8 mouse cellular contexts compared by ENCODE assay signal in the genomic region with DNA sequence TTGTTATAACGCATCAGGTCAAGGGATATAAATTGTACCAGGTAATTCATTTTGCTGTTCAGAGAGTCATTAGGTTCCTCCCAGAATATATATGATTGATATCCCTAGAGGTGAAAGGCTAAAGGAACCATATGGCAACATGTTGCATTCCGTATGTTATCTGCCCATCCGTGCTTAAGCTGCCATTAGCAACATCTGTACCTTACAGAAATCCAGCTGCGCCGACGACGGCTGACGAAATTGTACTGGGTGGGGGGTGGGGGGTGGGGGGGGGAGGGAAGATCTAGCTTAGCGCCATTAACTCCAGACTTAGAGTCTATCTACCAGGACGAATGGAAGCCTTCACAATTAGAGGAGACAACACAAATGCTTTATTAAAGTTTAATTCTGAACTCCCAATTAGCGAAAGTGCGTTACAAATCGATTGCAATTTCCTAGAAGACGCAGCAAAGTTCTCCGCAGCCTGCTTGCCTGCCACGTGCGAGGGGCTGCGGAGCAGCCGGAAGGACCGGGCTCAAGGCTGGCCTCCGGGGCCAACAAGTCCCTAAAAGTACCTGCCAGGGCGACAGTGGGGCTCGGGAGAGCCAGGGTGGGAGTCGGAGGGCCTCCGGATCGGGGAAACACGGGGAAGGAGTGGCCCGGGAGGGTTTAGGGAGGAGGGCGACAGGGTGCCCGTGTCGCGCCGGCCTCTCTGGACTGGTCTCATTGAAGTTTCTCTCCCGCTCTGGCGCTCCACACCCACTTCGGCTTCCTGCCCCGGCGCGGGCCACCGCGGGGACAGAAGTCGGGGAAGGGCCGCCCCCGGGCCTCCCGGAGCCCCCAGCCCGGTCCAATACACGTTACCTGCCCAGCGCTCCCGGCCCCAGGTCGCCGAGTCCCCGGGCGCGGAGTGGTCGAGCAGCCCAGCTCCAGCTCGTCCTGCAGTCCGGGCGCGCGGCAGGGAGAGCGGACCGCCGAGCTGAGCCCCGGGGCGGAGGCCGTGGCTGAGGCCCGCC. TPM values are rescaled to one million over a fixed set of nuclear protein-coding genes. Genes with fewer than 3 reads are reported as not detected.
DNase-seq lines count a peak whose midpoint lies in the region; ATAC-seq and TF ChIP-seq lines count a peak whose summit lies in the region.

No protein-coding gene starts in this region.

- TF ChIP-seq CTCF in intestine, postnatal 0 days (IDR thresholded peaks at IDR 0.05; ENCODE audit: low read depth), result no peak
- TF ChIP-seq CTCF in lung, embryonic 14.5 days (IDR thresholded peaks at IDR 0.05; ENCODE audit: low read depth), result no peak

- DNase-seq in 416B (ENCODE audit: low read depth) (peak; percentile 74), ZHBTc4 (ENCODE audit: low read depth, low spot score) (peak; percentile 71)
- peak; percentile 72 for DNase-seq in embryo, embryonic 11 days
- DNase-seq in heart, adult 18-20 months, result peak; percentile 68 to 79
- peak; percentile 71 for DNase-seq in lung, embryonic 14.5 days
- peak; percentile 35 to 42 for DNase-seq in urinary bladder, postnatal 36 days (ENCODE audit: low spot score in 2 of 2)

- no peaks in the 10 kb centered on the region for H3K36me3 ChIP-seq in intestine, postnatal 0 days (ENCODE audit: control insufficient read depth, insufficient read depth)
- H3K36me3 ChIP-seq in lung, embryonic 14.5 days (ENCODE audit: insufficient read depth), result 0 out of 2 replicates have a peak, but pooled peaks cover 7% of the 10 kb centered on the region
- H3K36me3 ChIP-seq in neural tube, embryonic 14.5 days (ENCODE audit: control insufficient read depth, insufficient read depth, low read length), result no peaks in the 10 kb centered on the region

- H3K27me3 ChIP-seq in intestine, postnatal 0 days (replicated peaks; ENCODE audit: control insufficient read depth, insufficient read depth, low read length), result 0 out of 2 replicates have a peak, but pooled peaks cover 4% of the 10 kb centered on the region
- no peaks in the 10 kb centered on the region for H3K27me3 ChIP-seq in lung, embryonic 14.5 days (ENCODE audit: insufficient read depth, low read length)
- peaks cover 8% of the 10 kb centered on the region for H3K27me3 ChIP-seq in neural tube, embryonic 14.5 days (ENCODE audit: control insufficient read depth, insufficient read depth, low read length)

- H3K4me1 ChIP-seq in intestine, postnatal 0 days (replicated peaks; ENCODE audit: control insufficient read depth, insufficient read depth, low read length), result no peaks in the 10 kb centered on the region
- H3K4me1 ChIP-seq in lung, embryonic 14.5 days (ENCODE audit: insufficient read depth), result no peaks in the 10 kb centered on the region
- H3K4me1 ChIP-seq in neural tube, embryonic 14.5 days (ENCODE audit: control insufficient read depth, insufficient read depth, low read length), result no peaks in the 10 kb centered on the region; the same call in 1 of the 2 replicates

- under 1% methylated on average over 59 of the region's 67 CpGs for WGBS in intestine, postnatal 0 days
- WGBS in lung, embryonic 14.5 days, result 1% methylated on average over 63 of the region's 67 CpGs
- WGBS in neural tube, embryonic 14.5 days, result under 1% methylated on average over 51 of the region's 67 CpGs

- ATAC-seq in intestine, postnatal 0 days, result peak; percentile 79
- ATAC-seq in lung, embryonic 14.5 days (ENCODE audit: insufficient read depth), result peak; percentile 88
- peak; percentile 88 for ATAC-seq in neural tube, embryonic 14.5 days (ENCODE audit: low read depth)

- H3K9me3 ChIP-seq in intestine, postnatal 0 days (ENCODE audit: control insufficient read depth), result no peaks in the 10 kb centered on the region
- H3K9me3 ChIP-seq in lung, embryonic 14.5 days (ENCODE audit: low read depth, low read length), result no peaks in the 10 kb centered on the region
- H3K9me3 ChIP-seq in neural tube, embryonic 14.5 days (ENCODE audit: control insufficient read depth, low read length), result no peaks in the 10 kb centered on the region

- H3K27ac ChIP-seq in intestine, postnatal 0 days (ENCODE audit: low read depth, low read length), result peak overlapping the region; percentile 93
- H3K27ac ChIP-seq in lung, embryonic 14.5 days (ENCODE audit: low read depth), result peak overlapping the region; percentile 97
- H3K27ac ChIP-seq in neural tube, embryonic 14.5 days (ENCODE audit: low read depth, low read length), result peak overlapping the region; percentile 6; the same call in 1 of the 2 replicates

- peak overlapping the region; percentile 94 for H3K4me2 ChIP-seq in intestine, postnatal 0 days (replicated peaks; ENCODE audit: low read depth)
- peak overlapping the region; percentile 72 for H3K4me2 ChIP-seq in lung, embryonic 14.5 days
- peak overlapping the region; percentile 99 for H3K4me2 ChIP-seq in neural tube, embryonic 14.5 days (ENCODE audit: low read depth, low read length)

- H3K9ac ChIP-seq in intestine, postnatal 0 days (ENCODE audit: low read depth, low read length), result peak overlapping the region; percentile 98
- H3K9ac ChIP-seq in lung, embryonic 14.5 days, result peak overlapping the region; percentile 97
- peak overlapping the region; percentile 80 for H3K9ac ChIP-seq in neural tube, embryonic 14.5 days (replicated peaks; ENCODE audit: low read depth, low read length)

- H3K4me3 ChIP-seq in intestine, postnatal 0 days (ENCODE audit: low read depth, low read length), result peak overlapping the region; percentile 93
- H3K4me3 ChIP-seq in lung, embryonic 14.5 days (ENCODE audit: low read depth, low read length), result peak overlapping the region; percentile 88
- peak overlapping the region; percentile 71 for H3K4me3 ChIP-seq in neural tube, embryonic 14.5 days (ENCODE audit: low read depth, low read length)

RNA-seq across cellular contexts. Expression of gene Nr4a2, which starts 0.5 kb away (rescaled TPM):
- 1 to 10 TPM; 1.7 TPM for total RNA-seq in heart, adult 18-20 months (2021)
- polyA plus RNA-seq in intestine, postnatal 0 days (2015; fragmentation: Nextera tagmentation; extraction: Ambion mirVana), result 1.3 and 1.7 TPM in 2 replicates
- 5.1 and 5.9 TPM in 2 replicates for polyA plus RNA-seq in lung, embryonic 14.5 days (2014; fragmentation: Nextera tagmentation; extraction: Ambion mirVana)
- 24.7 and 25.6 TPM in 2 replicates for polyA plus RNA-seq in neural tube, embryonic 14.5 days (2014; fragmentation: Nextera tagmentation; extraction: Ambion mirVana)

Comparison
In these comparisons a context has a peak if more than half of its experiments do, and no peak if none do; other contexts are left out.
1. Peak in every context shown above with its lines: DNase-seq, ATAC-seq, H3K4me3 ChIP-seq and H3K27ac ChIP-seq.
2. H3K27ac ChIP-seq: peak in every context shown above with its lines; median percentile 97 in lung, embryonic 14.5 days; 93 in intestine, postnatal 0 days; 6 in neural tube, embryonic 14.5 days.